Mouse (Mus musculus) common myeloid progenitor, adult 5-6 weeks (primary cell): ENCODE results near the gene Spem2. TPM values are rescaled to one million over a fixed set of nuclear protein-coding genes. Genes with fewer than 3 reads are reported as not detected.

ENCODE experiments used
- ATAC-seq: replicated peaks from 2 replicates; pipeline ENCODE4 v1.8.0; 2016; ENCODE audit warnings: low read depth, mild to moderate bottlenecking, moderate TSS enrichment, inconsistent platforms; ENCODE audit not compliant: poor library complexity, severe bottlenecking
- total RNA-seq: library from RNA; stranded (forward); fragments of 200-1000, 187-1606 nt; gene quantifications from 2 replicates; pipeline ENCODE4 v1.2.3, GENCODE M21; 2017

The Spem2 gene
- total RNA-seq, 1 experiment from 2014 or later = not detected

DNA sequence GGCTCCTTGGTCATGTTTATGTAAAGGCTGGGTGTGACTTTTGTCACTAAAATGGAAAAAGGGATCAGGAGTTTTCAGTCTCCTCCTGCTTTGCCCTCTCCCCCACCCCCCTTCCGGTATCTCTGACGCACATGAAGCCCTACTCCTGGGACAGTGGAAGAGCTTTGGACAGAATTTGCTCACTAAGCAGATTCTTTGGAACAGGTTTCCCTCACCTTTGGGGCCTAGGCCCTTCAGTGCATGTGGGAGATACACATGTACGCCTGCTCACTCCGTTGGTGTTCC lies 50.7 kb downstream of the Spem2 start:
- no peak for ATAC-seq

DNA sequence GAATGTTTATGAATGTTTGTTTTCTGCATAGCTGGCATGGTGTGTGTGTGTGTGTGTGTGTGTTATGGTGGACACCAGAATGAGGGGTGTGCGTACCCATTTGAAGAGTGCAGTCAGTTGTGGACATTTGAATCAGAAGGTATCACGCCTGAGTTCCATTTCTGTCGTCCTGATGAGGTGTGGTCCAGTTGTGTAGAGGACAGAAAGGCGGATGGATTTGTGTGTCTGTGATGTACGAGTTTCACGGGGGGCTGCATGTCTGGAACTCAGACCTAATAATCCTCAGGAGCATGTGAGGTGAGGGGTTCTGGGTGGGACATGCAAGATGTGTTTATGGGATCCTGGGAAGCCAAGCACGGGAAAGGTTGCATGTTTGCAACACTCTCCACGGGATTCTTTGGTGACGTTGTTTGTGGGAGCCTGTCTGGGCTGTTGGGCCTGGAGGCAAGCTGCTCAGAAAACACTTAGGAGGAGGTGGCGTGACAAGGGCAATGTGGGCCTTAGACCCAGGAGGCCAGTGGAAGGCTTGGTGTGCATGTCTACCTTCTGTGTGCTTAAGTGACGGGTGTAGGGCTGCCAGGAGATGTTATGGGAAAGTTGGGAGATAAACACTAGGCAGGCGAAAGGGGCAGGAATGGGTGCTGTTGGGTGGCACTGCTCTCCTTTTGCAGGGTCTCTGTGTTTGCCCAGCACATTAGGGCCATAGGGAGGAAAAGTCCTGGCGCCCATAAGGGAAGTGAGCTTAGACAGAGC lies 51.2 kb downstream of the Spem2 start:
- ATAC-seq = no peak

Other genes starting within 250 kb of the Spem2 start
- gene Wrap53, start 238.2 kb downstream of the Spem2 start, total RNA-seq = 5.0 and 8.0 TPM in 2 replicates
- gene Trp53, start 238.1 kb downstream of the Spem2 start, total RNA-seq = 78.8 and 104 TPM in 2 replicates
- gene Atp1b2, start 212.5 kb downstream of the Spem2 start, total RNA-seq = 16.9 and 26.2 TPM in 2 replicates
- gene Shbg, start 200.6 kb downstream of the Spem2 start, total RNA-seq = not detected in 2 replicates
- not detected in 2 replicates for gene Sat2, start 196.4 kb downstream of the Spem2 start, total RNA-seq
- 38.9 and 44.1 TPM in 2 replicates for gene Fxr2, start 185.5 kb downstream of the Spem2 start, total RNA-seq
- gene Sox15, start 163.2 kb downstream of the Spem2 start, total RNA-seq = 0.87 TPM in 1 of 2 replicates, not detected in the other
- gene Mpdu1, start 155.8 kb downstream of the Spem2 start, total RNA-seq = 51.8 and 56.8 TPM in 2 replicates
- gene Cd68, start 152.3 kb downstream of the Spem2 start, total RNA-seq = 11.0 and 29.0 TPM in 2 replicates
- gene Eif4a1, start 146.0 kb downstream of the Spem2 start, total RNA-seq = 895 and 933 TPM in 2 replicates
- gene Senp3, start 136.4 kb downstream of the Spem2 start, total RNA-seq = 75.7 and 92.7 TPM in 2 replicates
- 7.7 and 11.1 TPM in 2 replicates for gene Tnfsf13, start 132.7 kb downstream of the Spem2 start, total RNA-seq
- gene Tnfsf12, start 122.6 kb downstream of the Spem2 start, total RNA-seq = not detected in 2 replicates
- 2.1 and 3.0 TPM in 2 replicates for gene Tnfsfm13, start 122.4 kb downstream of the Spem2 start, total RNA-seq
- 59.3 and 132 TPM in 2 replicates for gene Polr2a, start 59.8 kb downstream of the Spem2 start, total RNA-seq
- not detected in 2 replicates for gene Slc35g3, start 56.5 kb downstream of the Spem2 start, total RNA-seq
- 2.2 and 2.6 TPM in 2 replicates for gene Zbtb4, start 52.6 kb downstream of the Spem2 start, total RNA-seq
- gene Chrnb1, start 22.5 kb downstream of the Spem2 start, total RNA-seq = 0.27 and 1.5 TPM in 2 replicates
- 2.5 TPM in 1 of 2 replicates, not detected in the other for gene Fgf11, start 16.6 kb downstream of the Spem2 start, total RNA-seq
- not detected in 2 replicates for gene Tmem102, start 12.8 kb downstream of the Spem2 start, total RNA-seq
- gene Gm39566, start 3.2 kb downstream of the Spem2 start, total RNA-seq = not detected in 2 replicates
- not detected in 2 replicates for gene Spem1, start 3.7 kb upstream of the Spem2 start, total RNA-seq
- gene Nlgn2, start 19.3 kb upstream of the Spem2 start, total RNA-seq = 6.5 and 8.6 TPM in 2 replicates
- 245 and 258 TPM in 2 replicates for gene Tmem256, start 20.0 kb upstream of the Spem2 start, total RNA-seq
- 24.6 and 31.0 TPM in 2 replicates for gene Plscr3, start 27.9 kb upstream of the Spem2 start, total RNA-seq
- gene Tnk1, start 40.3 kb upstream of the Spem2 start, total RNA-seq = not detected in 2 replicates
- not detected in 2 replicates for gene Tmem95, start 59.6 kb upstream of the Spem2 start, total RNA-seq
- gene Kctd11, start 62.9 kb upstream of the Spem2 start, total RNA-seq = 0.39 and 0.50 TPM in 2 replicates
- gene Acap1, start 77.1 kb upstream of the Spem2 start, total RNA-seq = 73.1 and 81.7 TPM in 2 replicates
- gene 2810408A11Rik, start 82.5 kb upstream of the Spem2 start, total RNA-seq = 5.5 and 5.9 TPM in 2 replicates
- gene Neurl4, start 82.6 kb upstream of the Spem2 start, total RNA-seq = 26.9 and 32.3 TPM in 2 replicates
- gene Gps2, start 95.4 kb upstream of the Spem2 start, total RNA-seq = 42.0 and 78.8 TPM in 2 replicates
- gene Eif5a, start 103.5 kb upstream of the Spem2 start, total RNA-seq = 854 and 864 TPM in 2 replicates
- not detected in 2 replicates for gene Ybx2, start 117.3 kb upstream of the Spem2 start, total RNA-seq
- gene Slc2a4, start 129.7 kb upstream of the Spem2 start, total RNA-seq = 0.78 TPM in 1 of 2 replicates, not detected in the other
- not detected in 2 replicates for gene Cldn7, start 146.3 kb upstream of the Spem2 start, total RNA-seq
- gene Ctdnep1, start 162.7 kb upstream of the Spem2 start, total RNA-seq = 22.1 and 47.1 TPM in 2 replicates
- 41.2 and 47.0 TPM in 2 replicates for gene Elp5, start 164.1 kb upstream of the Spem2 start, total RNA-seq
- 163 and 255 TPM in 2 replicates for gene Gabarap, start 172.7 kb upstream of the Spem2 start, total RNA-seq
- gene Phf23, start 177.3 kb upstream of the Spem2 start, total RNA-seq = 40.9 and 59.2 TPM in 2 replicates
- gene Dvl2, start 182.1 kb upstream of the Spem2 start, total RNA-seq = 12.6 and 13.1 TPM in 2 replicates
- 43.7 and 46.0 TPM in 2 replicates for gene Acadvl, start 196.9 kb upstream of the Spem2 start, total RNA-seq
- gene Dlg4, start 198.5 kb upstream of the Spem2 start, total RNA-seq = 3.0 and 5.2 TPM in 2 replicates
- 0.82 TPM in 1 of 2 replicates, not detected in the other for gene Asgr1, start 235.6 kb upstream of the Spem2 start, total RNA-seq